10 mouse cellular contexts compared by ENCODE assay signal in the genomic region with DNA sequence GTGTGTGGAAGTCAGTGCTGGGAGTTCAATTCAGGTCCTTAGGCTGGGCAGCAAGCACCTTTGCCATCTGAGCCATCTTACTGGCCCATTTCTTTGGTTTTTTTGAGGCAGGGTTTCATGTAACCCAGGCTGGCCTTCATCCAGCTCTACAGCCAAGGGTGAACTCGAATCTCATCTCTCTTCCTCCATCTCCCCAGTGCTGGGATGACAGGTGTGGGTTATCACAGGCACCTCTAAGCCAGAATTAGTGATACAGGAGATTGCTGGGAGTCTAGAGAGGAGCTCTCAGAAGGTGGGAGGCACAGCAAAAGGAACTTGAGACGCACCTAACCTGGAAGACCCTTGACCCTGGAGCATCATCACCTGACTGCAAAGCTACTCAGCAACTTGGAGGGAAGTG. TPM values are rescaled to one million over a fixed set of nuclear protein-coding genes. Genes with fewer than 3 reads are reported as not detected.
DNase-seq lines count a peak whose midpoint lies in the region; ATAC-seq lines count a peak whose summit lies in the region.
"Had no signal": no experiment of that assay in that cellular context is flagged by ENCODE, and none has a peak within 500 bp of the region (broad histone marks: within the 10 kb centered on the region; RNA-seq: fewer than 3 reads in every experiment).

No protein-coding gene starts in this region.

- ATAC-seq in erythroblast, adult 5-6 weeks (replicated peaks; ENCODE audit: low FRiP score, poor library complexity, severe bottlenecking): no peak
- no peak for ATAC-seq in lung, embryonic 16.5 days (ENCODE audit: low read depth)
- no peak for ATAC-seq in hindbrain, embryonic 14.5 days (ENCODE audit: low FRiP score)
- ATAC-seq in neural tube, embryonic 13.5 days (ENCODE audit: low read depth): no peak
- no peak for ATAC-seq in megakaryocyte progenitor cell, adult 5-6 weeks (replicated peaks; ENCODE audit: poor library complexity)

- peaks cover 33% of the 10 kb centered on the region for H3K4me1 ChIP-seq in erythroblast, embryonic 14.5 days (ENCODE audit: control insufficient read depth)
- peaks cover 21% of the 10 kb centered on the region for H3K4me1 ChIP-seq in lung, embryonic 16.5 days (replicated peaks; ENCODE audit: control insufficient read depth, insufficient read depth, low read length)
- no peaks in the 10 kb centered on the region; the same call in 1 of the 2 replicates for H3K4me1 ChIP-seq in hindbrain, embryonic 14.5 days (replicated peaks; ENCODE audit: control insufficient read depth, insufficient read depth, low read length)
- peaks cover 15% of the 10 kb centered on the region for H3K4me1 ChIP-seq in neural tube, embryonic 13.5 days (replicated peaks)

- no peaks in the 10 kb centered on the region for H3K9me3 ChIP-seq in erythroblast, embryonic 14.5 days (ENCODE audit: control insufficient read depth, low read length)
- no peaks in the 10 kb centered on the region for H3K9me3 ChIP-seq in lung, embryonic 16.5 days (ENCODE audit: control insufficient read depth, low read length)
- no peaks in the 10 kb centered on the region for H3K9me3 ChIP-seq in hindbrain, embryonic 14.5 days (ENCODE audit: control insufficient read depth, low read length)
- no peaks in the 10 kb centered on the region for H3K9me3 ChIP-seq in neural tube, embryonic 13.5 days

- peak overlapping the region; percentile 65 for H3K4me3 ChIP-seq in erythroblast, embryonic 14.5 days (replicated peaks)
- H3K4me3 ChIP-seq in lung, embryonic 16.5 days (ENCODE audit: low read length): peak overlapping the region; percentile 70
- 0 out of 2 replicates have a peak overlapping the region, but pooled peaks have one; percentile 38 for H3K4me3 ChIP-seq in hindbrain, embryonic 14.5 days (replicated peaks; ENCODE audit: low read length)
- peak overlapping the region; percentile 45 for H3K4me3 ChIP-seq in neural tube, embryonic 13.5 days

- peak overlapping the region; percentile 79 for H3K9ac ChIP-seq in lung, embryonic 16.5 days (ENCODE audit: low read length)
- H3K9ac ChIP-seq in hindbrain, embryonic 14.5 days: peak overlapping the region; percentile 51; the same call in 1 of the 2 replicates
- no peak overlapping the region for H3K9ac ChIP-seq in neural tube, embryonic 13.5 days

- peaks cover 31% of the 10 kb centered on the region for H3K27me3 ChIP-seq in erythroblast, embryonic 14.5 days (ENCODE audit: control insufficient read depth)
- H3K27me3 ChIP-seq in lung, embryonic 16.5 days (ENCODE audit: control insufficient read depth, insufficient read depth, low read depth, low read length): no peaks in the 10 kb centered on the region
- peaks cover 20% of the 10 kb centered on the region for H3K27me3 ChIP-seq in hindbrain, embryonic 14.5 days (ENCODE audit: control insufficient read depth, insufficient read depth, low read length)
- peaks cover 21% of the 10 kb centered on the region for H3K27me3 ChIP-seq in neural tube, embryonic 13.5 days

- no peak overlapping the region for H3K27ac ChIP-seq in lung, embryonic 16.5 days (ENCODE audit: low read length)
- H3K27ac ChIP-seq in hindbrain, embryonic 14.5 days: no peak overlapping the region
- H3K27ac ChIP-seq in neural tube, embryonic 13.5 days (replicated peaks): no peak overlapping the region

- H3K4me2 ChIP-seq in lung, embryonic 16.5 days (ENCODE audit: low read depth, low read length): peak overlapping the region; percentile 65
- H3K4me2 ChIP-seq in hindbrain, embryonic 14.5 days (replicated peaks): 0 out of 2 replicates have a peak overlapping the region, but pooled peaks have one; percentile 45
- peak overlapping the region; percentile 60 for H3K4me2 ChIP-seq in neural tube, embryonic 13.5 days

- H3K36me3 ChIP-seq in erythroblast, embryonic 14.5 days (ENCODE audit: control insufficient read depth): peaks cover 22% of the 10 kb centered on the region
- H3K36me3 ChIP-seq in lung, embryonic 16.5 days (ENCODE audit: control insufficient read depth, insufficient read depth, low read length): peaks cover 22% of the 10 kb centered on the region
- H3K36me3 ChIP-seq in hindbrain, embryonic 14.5 days (replicated peaks; ENCODE audit: control insufficient read depth, insufficient read depth): peaks cover 31% of the 10 kb centered on the region
- H3K36me3 ChIP-seq in neural tube, embryonic 13.5 days: peaks cover 38% of the 10 kb centered on the region

- no peak for DNase-seq in lung, postnatal 14 days
- DNase-seq in hindbrain, embryonic 14.5 days (ENCODE audit: low spot score): no peak
- no peak for DNase-seq in cerebellum, adult 8-10 months

- WGBS in lung, embryonic 16.5 days: 13% methylated on average over 2 of the region's 2 CpGs
- 49% methylated on average over 2 of the region's 2 CpGs for WGBS in hindbrain, embryonic 14.5 days
- 47% methylated on average over 2 of the region's 2 CpGs for WGBS in neural tube, embryonic 13.5 days

RNA-seq across cellular contexts. Expression of gene Arpc1b, which starts 0.6 kb away (rescaled TPM):
- polyA plus RNA-seq in erythroblast, embryonic 14.5 days (2012): 5.7 and 6.2 TPM in 2 replicates
- total RNA-seq in erythroblast, adult 5-6 weeks (2015; ENCODE audit: low replicate concordance): 60.5 and 70.8 TPM in 2 replicates
- total RNA-seq in erythroblast, adult 5-6 weeks (2017; ENCODE audit: low replicate concordance): 46.7 and 74.1 TPM in 2 replicates
- 379 and 391 TPM in 2 replicates for polyA plus RNA-seq in lung, embryonic 16.5 days (2015; fragmentation: Nextera tagmentation; extraction: Ambion mirVana)
- 44.2 and 51.8 TPM in 2 replicates for polyA plus RNA-seq in hindbrain, embryonic 14.5 days (2014; fragmentation: Nextera tagmentation; extraction: Ambion mirVana)
- polyA plus RNA-seq in neural tube, embryonic 13.5 days (2015; fragmentation: Nextera tagmentation; extraction: Ambion mirVana): 95.1 and 106 TPM in 2 replicates
- total RNA-seq in megakaryocyte progenitor cell, adult 5-6 weeks (2015): 252 and 253 TPM in 2 replicates
- total RNA-seq in megakaryocyte progenitor cell, adult 5-6 weeks (2017): 169 and 205 TPM in 2 replicates

RNA-seq across cellular contexts. Expression of gene Pdap1, which starts 26.6 kb away (rescaled TPM):
- 23.4 and 39.5 TPM in 2 replicates for polyA plus RNA-seq in erythroblast, embryonic 14.5 days (2012)
- total RNA-seq in erythroblast, adult 5-6 weeks (2015; ENCODE audit: low replicate concordance): 12.3 and 14.2 TPM in 2 replicates
- total RNA-seq in erythroblast, adult 5-6 weeks (2017; ENCODE audit: low replicate concordance): 23.2 and 50.9 TPM in 2 replicates
- polyA plus RNA-seq in lung, embryonic 16.5 days (2015; fragmentation: Nextera tagmentation; extraction: Ambion mirVana): 78.0 and 94.0 TPM in 2 replicates
- polyA plus RNA-seq in hindbrain, embryonic 14.5 days (2014; fragmentation: Nextera tagmentation; extraction: Ambion mirVana): 95.5 and 96.3 TPM in 2 replicates
- polyA plus RNA-seq in neural tube, embryonic 13.5 days (2015; fragmentation: Nextera tagmentation; extraction: Ambion mirVana): 108 and 123 TPM in 2 replicates
- 61.3 and 66.9 TPM in 2 replicates for total RNA-seq in megakaryocyte progenitor cell, adult 5-6 weeks (2015)
- 152 and 264 TPM in 2 replicates for total RNA-seq in megakaryocyte progenitor cell, adult 5-6 weeks (2017)

RNA-seq across cellular contexts. Expression of gene Bud31, which starts 26.7 kb away (rescaled TPM):
- 2.2 and 3.0 TPM in 2 replicates for polyA plus RNA-seq in erythroblast, embryonic 14.5 days (2012)
- 113 and 149 TPM in 2 replicates for total RNA-seq in erythroblast, adult 5-6 weeks (2015; ENCODE audit: low replicate concordance)
- total RNA-seq in erythroblast, adult 5-6 weeks (2017; ENCODE audit: low replicate concordance): 170 and 223 TPM in 2 replicates
- polyA plus RNA-seq in lung, embryonic 16.5 days (2015; fragmentation: Nextera tagmentation; extraction: Ambion mirVana): 178 and 181 TPM in 2 replicates
- polyA plus RNA-seq in hindbrain, embryonic 14.5 days (2014; fragmentation: Nextera tagmentation; extraction: Ambion mirVana): 177 and 188 TPM in 2 replicates
- polyA plus RNA-seq in neural tube, embryonic 13.5 days (2015; fragmentation: Nextera tagmentation; extraction: Ambion mirVana): 206 and 223 TPM in 2 replicates
- total RNA-seq in megakaryocyte progenitor cell, adult 5-6 weeks (2015): 164 and 217 TPM in 2 replicates
- total RNA-seq in megakaryocyte progenitor cell, adult 5-6 weeks (2017): 218 and 231 TPM in 2 replicates

RNA-seq across cellular contexts. Expression of gene Kpna7, which starts 29.6 kb away (rescaled TPM):
- not detected in 2 replicates for polyA plus RNA-seq in erythroblast, embryonic 14.5 days (2012)
- total RNA-seq in erythroblast, adult 5-6 weeks (2015; ENCODE audit: low replicate concordance): not detected in 2 replicates
- not detected in 2 replicates for total RNA-seq in erythroblast, adult 5-6 weeks (2017; ENCODE audit: low replicate concordance)
- not detected in 2 replicates for polyA plus RNA-seq in lung, embryonic 16.5 days (2015; fragmentation: Nextera tagmentation; extraction: Ambion mirVana)
- polyA plus RNA-seq in hindbrain, embryonic 14.5 days (2014; fragmentation: Nextera tagmentation; extraction: Ambion mirVana): not detected in 2 replicates
- not detected in 2 replicates for polyA plus RNA-seq in neural tube, embryonic 13.5 days (2015; fragmentation: Nextera tagmentation; extraction: Ambion mirVana)
- total RNA-seq in megakaryocyte progenitor cell, adult 5-6 weeks (2015): not detected in 2 replicates
- not detected in 2 replicates for total RNA-seq in megakaryocyte progenitor cell, adult 5-6 weeks (2017)
- total RNA-seq: adrenal gland, postnatal 4 days; gastrocnemius, adult 18-20 months had no signal

RNA-seq across cellular contexts. Expression of gene Arpc1a, which starts 29.8 kb away (rescaled TPM):
- 2.7 and 3.0 TPM in 2 replicates for polyA plus RNA-seq in erythroblast, embryonic 14.5 days (2012)
- 25.2 and 41.4 TPM in 2 replicates for total RNA-seq in erythroblast, adult 5-6 weeks (2015; ENCODE audit: low replicate concordance)
- 13.6 and 27.2 TPM in 2 replicates for total RNA-seq in erythroblast, adult 5-6 weeks (2017; ENCODE audit: low replicate concordance)
- 146 and 150 TPM in 2 replicates for polyA plus RNA-seq in lung, embryonic 16.5 days (2015; fragmentation: Nextera tagmentation; extraction: Ambion mirVana)
- 245 and 252 TPM in 2 replicates for polyA plus RNA-seq in hindbrain, embryonic 14.5 days (2014; fragmentation: Nextera tagmentation; extraction: Ambion mirVana)
- polyA plus RNA-seq in neural tube, embryonic 13.5 days (2015; fragmentation: Nextera tagmentation; extraction: Ambion mirVana): 228 and 239 TPM in 2 replicates
- total RNA-seq in megakaryocyte progenitor cell, adult 5-6 weeks (2015): 72.3 and 79.9 TPM in 2 replicates
- total RNA-seq in megakaryocyte progenitor cell, adult 5-6 weeks (2017): 47.7 and 51.2 TPM in 2 replicates

Comparison
In these comparisons a context has a peak if more than half of its experiments do, and no peak if none do; other contexts are left out.
1. RNA of gene Bud31, which starts 26.7 kb away (polyA plus RNA-seq): 206 to 223 TPM in neural tube, embryonic 13.5 days, 177 to 188 TPM in hindbrain, embryonic 14.5 days and 178 to 181 TPM in lung, embryonic 16.5 days; 2.2 to 3.0 TPM in erythroblast, embryonic 14.5 days; every median in the first group is over 10 times any median in the second.
2. Peak in every context shown above with its lines, with median percentiles within 50 percentile points of each other: H3K4me3 ChIP-seq and H3K4me2 ChIP-seq.